Mouse (Mus musculus) ES-E14 (cell line): ENCODE results near the gene Mrps34. TPM values are rescaled to one million over a fixed set of nuclear protein-coding genes. Genes with fewer than 3 reads are reported as not detected.
"Not testable (repeated sequence)": the region's sequence is repeated elsewhere in the genome, so short reads cannot be mapped to it uniquely, and the experiment has no call there.

Experiments
- DNase-seq: peaks from one replicate; pipeline ENCODE4 v3.0.0-alpha.2; 2013; ENCODE audit warnings: low read depth, low spot score
- H3K27ac ChIP-seq: 2 replicates; pipeline ENCODE4 v1.5.1; 2012; ENCODE audit warnings: low read depth, mild to moderate bottlenecking, low read length, moderate library complexity, mixed read lengths; ENCODE audit not compliant: poor library complexity, insufficient read depth, severe bottlenecking
- H3K36me3 ChIP-seq: 2 replicates; pipeline ENCODE4 v1.6.1; 2012; ENCODE audit warnings: mild to moderate bottlenecking, low read length, moderate library complexity, mixed read lengths; ENCODE audit not compliant: control insufficient read depth, poor library complexity, insufficient read depth, severe bottlenecking
- H3K4me1 ChIP-seq, 2 experiments: fragments of 150-350 bp in 1 of 2; sonication (generic) in 1 of 2; 2 replicates each; pipeline ENCODE4 v1.6.1; 2012; ENCODE audit warnings: low read length in 2 of 2, mild to moderate bottlenecking in 1 of 2, mixed read lengths in 1 of 2; ENCODE audit not compliant: control insufficient read depth in 2 of 2, insufficient read depth in 2 of 2, poor library complexity in 1 of 2
- H3K4me3 ChIP-seq, 2 experiments: fragments of 150-350 bp in 1 of 2; sonication (generic) in 1 of 2; 2 replicates each; pipeline ENCODE4 v1.5.1; 2012; ENCODE audit warnings: low read length in 2 of 2, low read depth in 1 of 2, mild to moderate bottlenecking in 1 of 2, mixed read lengths in 1 of 2; ENCODE audit not compliant: insufficient read depth in 1 of 2, poor library complexity in 1 of 2, severe bottlenecking in 1 of 2
- H3K9ac ChIP-seq: 2 replicates; pipeline ENCODE4 v1.6.1; 2012; ENCODE audit warnings: low read depth, mild to moderate bottlenecking, low read length, mixed read lengths; ENCODE audit not compliant: poor library complexity, insufficient read depth, severe bottlenecking
- H3K9me3 ChIP-seq: fragments of 150-350 bp; sonication (generic); 2 replicates; pipeline ENCODE4 v1.6.1; 2012; ENCODE audit warnings: low read depth, mild to moderate bottlenecking, low read length; ENCODE audit not compliant: control insufficient read depth, insufficient read depth
- CHD2 ChIP-seq: IDR thresholded peaks from 2 replicates; pipeline ENCODE4 v1.6.1; 2014; ENCODE audit warnings: mild to moderate bottlenecking, low read depth, low read length, inconsistent platforms
- HCFC1 ChIP-seq: IDR thresholded peaks from 2 replicates; pipeline ENCODE4 v1.6.1; 2012; ENCODE audit warnings: low read length, inconsistent platforms, borderline replicate concordance; ENCODE audit not compliant: insufficient read depth
- MAFK ChIP-seq: IDR thresholded peaks from 2 replicates; pipeline ENCODE4 v1.6.1; 2014; ENCODE audit warnings: mild to moderate bottlenecking, low read depth, low read length, inconsistent platforms; ENCODE audit not compliant: insufficient read depth
- ZC3H11A ChIP-seq: IDR thresholded peaks from 2 replicates; pipeline ENCODE4 v1.6.1; 2012; ENCODE audit warnings: low read depth, mild to moderate bottlenecking, inconsistent platforms, low read length, borderline replicate concordance
- ZNF384 ChIP-seq: IDR thresholded peaks from 2 replicates; pipeline ENCODE4 v1.6.1; 2012; ENCODE audit warnings: low read depth, low read length, inconsistent platforms
- in situ Hi-C, 2 experiments: fragments of 600-800 bp; cut with MboI; formaldehyde crosslinking; loops; one replicate each; pipeline ENCODE4 v1.15.1; 2025; ENCODE audit warnings: low sequenced_read_pairs in 2 of 2, inconsistent platforms in 1 of 2; ENCODE audit not compliant: unreplicated experiment in 2 of 2
- total RNA-seq: library from RNA; depleted of rRNA; stranded (reverse); fragments of 300-350 nt; gene quantifications from 2 replicates; pipeline ENCODE4 v1.2.3, GENCODE M21; 2012; rRNA removed

Mrps34 gene
- total RNA-seq, 1 experiment: 36.1 TPM

DNA sequence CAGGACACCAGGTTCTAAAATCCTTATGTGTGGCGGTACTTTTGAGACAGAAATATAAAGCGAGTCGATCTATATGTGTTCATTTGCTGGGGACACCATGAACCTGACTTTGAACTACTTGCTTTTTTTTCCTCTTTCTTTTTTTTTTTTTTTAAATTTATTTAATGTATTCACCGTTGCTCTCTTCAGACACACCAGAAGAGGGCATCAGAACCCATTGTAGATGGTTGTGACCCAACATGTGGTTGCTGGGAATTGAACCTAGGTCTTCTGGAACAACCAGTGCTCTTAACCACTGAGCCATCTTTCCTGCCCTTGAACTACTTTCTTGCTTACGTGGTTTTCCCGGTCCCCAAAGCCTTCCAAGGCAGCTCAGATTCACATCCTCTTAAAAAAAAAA, 42.4 kb downstream of the Mrps34 start:
- no peak for DNase-seq
- Histone ChIP-seq H3K9me3 (no peaks in the 10 kb centered on the region), H3K4me1 (0 out of 4 replicates have a peak, but pooled peaks cover 0 to 3% of the 10 kb centered on the region in 2 experiments), H3K9ac (peak overlapping the region; percentile 41; the same call in 1 of the 2 replicates), H3K36me3 (no peaks in the 10 kb centered on the region; the same call in 1 of the 2 replicates), H3K4me3 (peak overlapping the region; percentile 39 to 98), H3K27ac (no peak overlapping the region)
- TF ChIP-seq HCFC1 (no peak), ZNF384 (peak; percentile 51; the same call in 1 of the 2 replicates)
- in situ Hi-C loops: no loop called here

DNA sequence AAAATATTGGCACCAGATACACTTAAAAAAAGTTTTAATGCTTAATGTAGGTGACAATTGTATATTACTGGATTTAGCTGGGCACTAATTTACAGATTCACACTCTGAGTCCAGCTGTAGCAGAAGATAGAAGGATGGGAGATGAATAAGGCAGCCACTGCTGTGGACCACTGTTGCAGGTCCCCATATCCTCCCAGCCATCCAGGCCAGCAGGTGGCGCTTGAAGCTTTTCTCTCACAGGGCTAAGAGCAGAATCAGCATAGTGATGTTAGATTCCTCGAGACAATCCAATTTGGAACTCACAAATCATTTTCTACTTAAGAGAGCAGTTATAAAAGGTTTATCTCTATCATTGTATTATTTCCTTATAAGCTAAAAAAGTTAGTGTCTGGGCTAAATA, 47.5 kb downstream of the Mrps34 start:
- H3K4me3 ChIP-seq, H3K27ac ChIP-seq, DNase-seq, in situ Hi-C loops, H3K4me1 ChIP-seq, H3K9me3 ChIP-seq, H3K9ac ChIP-seq: not testable (repeated sequence)
- H3K36me3 ChIP-seq: peaks cover 27% of the 10 kb centered on the region
- TF ChIP-seq MAFK: 0 out of 2 replicates have a peak, but pooled peaks have one; percentile 15

DNA sequence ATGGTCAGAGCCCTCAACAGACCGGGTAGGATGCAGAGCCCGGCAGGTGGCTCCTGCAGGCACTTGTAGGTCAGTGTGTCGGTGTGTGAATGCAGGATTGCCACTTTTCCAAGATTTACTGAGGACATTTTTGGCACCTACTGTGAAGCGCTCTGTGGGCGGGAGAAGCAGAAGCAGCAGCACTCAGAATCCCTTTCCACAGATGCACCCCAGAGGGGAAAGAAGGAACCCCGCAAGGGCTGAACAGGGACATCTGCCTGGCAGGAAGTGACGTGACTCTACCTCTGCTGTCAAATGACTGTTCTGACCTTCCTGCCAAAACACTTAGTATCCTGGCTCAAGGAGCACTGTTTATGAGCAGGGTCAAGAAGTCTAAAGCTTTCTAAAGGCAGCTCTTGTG, 48.1 kb downstream of the Mrps34 start:
- TF ChIP-seq HCFC1 (no peak), MAFK (no peak), ZNF384 (no peak), CHD2 (no peak), ZC3H11A (no peak)
- no peak overlapping the region for H3K4me3 ChIP-seq
- DNase-seq: no peak
- no peak overlapping the region for H3K9ac ChIP-seq
- no peaks in the 10 kb centered on the region for H3K9me3 ChIP-seq
- H3K36me3 ChIP-seq: peaks cover 31% of the 10 kb centered on the region
- H3K27ac ChIP-seq: no peak overlapping the region
- in situ Hi-C loops: no loop called here
- H3K4me1 ChIP-seq: no peaks in the 10 kb centered on the region

DNA sequence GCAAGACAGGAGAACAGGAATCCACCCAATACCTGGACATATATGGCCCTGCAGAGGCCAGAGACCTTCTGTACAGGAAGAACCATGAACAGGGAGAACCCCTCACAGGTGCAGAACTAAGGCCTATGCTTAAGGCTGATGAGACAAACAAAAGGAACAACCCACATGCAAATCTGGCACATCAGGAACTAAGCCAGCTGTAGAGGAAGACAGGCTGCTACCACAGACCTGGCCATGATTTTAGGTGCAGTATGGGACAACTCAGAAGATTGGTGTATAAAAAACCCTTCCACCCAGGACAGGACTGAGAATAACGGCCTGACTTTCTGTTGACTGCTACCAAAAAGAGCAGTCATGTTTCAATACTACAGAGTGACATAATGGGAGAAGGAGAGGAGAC, 48.7 kb downstream of the Mrps34 start:
- H3K4me1 ChIP-seq, in situ Hi-C loops: not testable (repeated sequence)

More for the DNA sequence above, 48.7 kb downstream of the Mrps34 start:
- H3K27ac ChIP-seq, H3K9ac ChIP-seq, DNase-seq, H3K4me3 ChIP-seq, H3K9me3 ChIP-seq: not testable (repeated sequence)
- H3K36me3 ChIP-seq: peaks cover 36% of the 10 kb centered on the region

Other genes with a start within 250 kb of the Mrps34 start
- gene Slc9a3r2, start 244.8 kb upstream of the Mrps34 start, total RNA-seq: 11.4 and 22.7 TPM in 2 replicates
- gene Npw, start 236.7 kb upstream of the Mrps34 start, total RNA-seq: 3.0 and 6.0 TPM in 2 replicates
- gene Zfp598, start 225.4 kb upstream of the Mrps34 start, total RNA-seq: 39.7 and 55.9 TPM in 2 replicates
- gene Syngr3, start 205.2 kb upstream of the Mrps34 start, total RNA-seq: 4.1 and 13.1 TPM in 2 replicates
- 61.8 and 63.4 TPM in 2 replicates for gene Gfer, start 199.0 kb upstream of the Mrps34 start, total RNA-seq
- 2.9 and 7.5 TPM in 2 replicates for gene Noxo1, start 198.9 kb upstream of the Mrps34 start, total RNA-seq
- 108 and 119 TPM in 2 replicates for gene Tbl3, start 187.5 kb upstream of the Mrps34 start, total RNA-seq
- 0.71 and 0.95 TPM in 2 replicates for gene Rnf151, start 177.1 kb upstream of the Mrps34 start, total RNA-seq
- gene Rps2, start 177.0 kb upstream of the Mrps34 start, total RNA-seq: 3,495 and 3,661 TPM in 2 replicates
- gene Ndufb10, start 170.6 kb upstream of the Mrps34 start, total RNA-seq: 147 and 191 TPM in 2 replicates
- 0.16 and 0.67 TPM in 2 replicates for gene Rpl3l, start 167.3 kb upstream of the Mrps34 start, total RNA-seq
- 23.5 and 30.2 TPM in 2 replicates for gene Msrb1, start 158.5 kb upstream of the Mrps34 start, total RNA-seq
- gene Hs3st6, start 142.1 kb upstream of the Mrps34 start, total RNA-seq: 1.6 and 2.3 TPM in 2 replicates
- 0.13 and 0.42 TPM in 2 replicates for gene Meiob, start 90.8 kb upstream of the Mrps34 start, total RNA-seq
- gene Hagh, start 55.0 kb upstream of the Mrps34 start, total RNA-seq: 37.3 and 40.5 TPM in 2 replicates
- gene Fahd1, start 44.8 kb upstream of the Mrps34 start, total RNA-seq: 9.7 and 9.8 TPM in 2 replicates
- 2.5 and 5.8 TPM in 2 replicates for gene Igfals, start 29.1 kb upstream of the Mrps34 start, total RNA-seq
- 85.8 and 118 TPM in 2 replicates for gene Nubp2, start 8.8 kb upstream of the Mrps34 start, total RNA-seq
- 34.2 and 37.1 TPM in 2 replicates for gene Spsb3, start 8.5 kb upstream of the Mrps34 start, total RNA-seq
- gene Eme2, start within 50 bp of the Mrps34 start, total RNA-seq: 21.8 and 33.7 TPM in 2 replicates
- 59.4 and 84.1 TPM in 2 replicates for gene Nme3, start 1.4 kb downstream of the Mrps34 start, total RNA-seq
- gene Mapk8ip3, start 41.9 kb downstream of the Mrps34 start, total RNA-seq: 55.7 and 63.7 TPM in 2 replicates
- gene Jpt2, start 65.6 kb downstream of the Mrps34 start, total RNA-seq: 90.3 and 105 TPM in 2 replicates
- 9.1 and 11.6 TPM in 2 replicates for gene Cramp1l, start 120.7 kb downstream of the Mrps34 start, total RNA-seq
- gene Ift140, start 121.0 kb downstream of the Mrps34 start, total RNA-seq: 8.1 and 12.1 TPM in 2 replicates
- 0.32 and 0.62 TPM in 2 replicates for gene Tmem204, start 188.5 kb downstream of the Mrps34 start, total RNA-seq
- gene Telo2, start 220.9 kb downstream of the Mrps34 start, total RNA-seq: 34.2 and 47.3 TPM in 2 replicates
- not detected in 2 replicates for gene Ptx4, start 225.6 kb downstream of the Mrps34 start, total RNA-seq
- gene Clcn7, start 238.3 kb downstream of the Mrps34 start, total RNA-seq: 35.0 and 62.4 TPM in 2 replicates